Mouse (Mus musculus) CH12.LX (cell line): Measurements from ENCODE around the gene Bcas1. TPM values are rescaled to one million over a fixed set of nuclear protein-coding genes. Genes with fewer than 3 reads are reported as not detected.

Source experiments
- DNase-seq: peaks from one replicate; pipeline ENCODE4 v3.0.0-alpha.2; 2013; ENCODE audit errors: extremely low read depth
- H3K27ac ChIP-seq: 2 replicates; pipeline ENCODE4 v1.5.1; 2012; ENCODE audit warnings: low read depth, mild to moderate bottlenecking, control low read depth, moderate library complexity; ENCODE audit not compliant: insufficient read depth
- H3K27me3 ChIP-seq: replicated peaks from 2 replicates; pipeline ENCODE3; 2012; ENCODE audit warnings: inconsistent platforms
- H3K36me3 ChIP-seq, 2 experiments: replicated peaks in 1 of 2; 2 replicates each; pipeline versions ENCODE3 to v1.6.1; 2012; ENCODE audit warnings: inconsistent platforms in 1 of 2, low read length in 1 of 2, mild to moderate bottlenecking in 1 of 2, mixed read lengths in 1 of 2, moderate library complexity in 1 of 2; ENCODE audit not compliant: control insufficient read depth in 1 of 2, insufficient read depth in 1 of 2
- H3K4me1 ChIP-seq, 2 experiments: 2 replicates each; pipeline ENCODE4 v1.6.1; 2012; ENCODE audit warnings: inconsistent platforms in 1 of 2, moderate library complexity in 1 of 2; ENCODE audit not compliant: insufficient read depth in 2 of 2, control insufficient read depth in 1 of 2
- H3K4me2 ChIP-seq: 2 replicates; pipeline ENCODE4 v1.6.1; 2012; ENCODE audit warnings: low read depth, mild to moderate bottlenecking, control low read depth; ENCODE audit not compliant: poor library complexity, insufficient read depth, severe bottlenecking
- H3K4me3 ChIP-seq, 3 experiments: fragments of 150-350 bp in 1 of 3; sonication (generic) in 1 of 3; replicated peaks in 1 of 3; 2 replicates each; pipeline versions ENCODE3 to v1.5.1; 2011 to 2012; ENCODE audit warnings: low read depth in 2 of 3, low read length in 2 of 3, mild to moderate bottlenecking in 2 of 3, moderate library complexity in 2 of 3, control low read depth in 1 of 3, improper control_type of control experiment in 1 of 3, inconsistent platforms in 1 of 3, mixed read lengths in 1 of 3; ENCODE audit not compliant: poor library complexity in 1 of 3
- H3K79me2 ChIP-seq: replicated peaks from 2 replicates; pipeline ENCODE4 v1.6.1; 2012; ENCODE audit warnings: mild to moderate bottlenecking, moderate library complexity; ENCODE audit not compliant: control insufficient read depth, poor library complexity, insufficient read depth, severe bottlenecking; ENCODE audit errors: extremely low read depth
- H3K9ac ChIP-seq: 2 replicates; pipeline ENCODE4 v1.6.1; 2012; ENCODE audit warnings: low read depth, mild to moderate bottlenecking, control low read depth, moderate library complexity; ENCODE audit not compliant: insufficient read depth
- H3K9me3 ChIP-seq: replicated peaks from 2 replicates; pipeline ENCODE3; 2012; ENCODE audit warnings: low read length, inconsistent platforms, mixed read lengths
- CHD1 ChIP-seq: IDR thresholded peaks from 2 replicates; pipeline ENCODE4 v1.6.1; 2012; ENCODE audit warnings: low read depth, low read length, improper control_type of control experiment, inconsistent platforms
- CHD2 ChIP-seq: IDR thresholded peaks from 2 replicates; pipeline ENCODE4 v1.6.1; 2011; ENCODE audit warnings: low read length, improper control_type of control experiment
- CTCF ChIP-seq, 2 experiments: IDR thresholded peaks in 1 of 2; conservative IDR thresholded peaks in 1 of 2; 2 replicates each; pipeline ENCODE4 v1.5.1; 2011 to 2012; ENCODE audit warnings: low read depth in 2 of 2, low read length in 2 of 2, improper control_type of control experiment in 1 of 2, inconsistent platforms in 1 of 2, mild to moderate bottlenecking in 1 of 2, moderate library complexity in 1 of 2
- E2F4 ChIP-seq: IDR thresholded peaks from 2 replicates; pipeline ENCODE4 v1.6.1; 2011; ENCODE audit warnings: low read depth, low read length, improper control_type of control experiment; ENCODE audit not compliant: insufficient replicate concordance
- ELF1 ChIP-seq: IDR thresholded peaks from 2 replicates; pipeline ENCODE4 v1.6.1; 2014; ENCODE audit warnings: low read depth, mild to moderate bottlenecking, inconsistent platforms, low read length, improper control_type of control experiment
- EP300 ChIP-seq: IDR thresholded peaks from 2 replicates; pipeline ENCODE4 v1.6.1; 2011; ENCODE audit warnings: low read length, improper control_type of control experiment
- ETS1 ChIP-seq: conservative IDR thresholded peaks from 2 replicates; pipeline ENCODE4 v1.6.1; 2012; ENCODE audit warnings: low read depth, mild to moderate bottlenecking, inconsistent platforms, low read length, improper control_type of control experiment, moderate library complexity
- HCFC1 ChIP-seq: IDR thresholded peaks from 2 replicates; pipeline ENCODE4 v1.6.1; 2012; ENCODE audit warnings: low read depth, mild to moderate bottlenecking, inconsistent platforms, low read length, improper control_type of control experiment
- IRF4 ChIP-seq: IDR thresholded peaks from 2 replicates; pipeline ENCODE4 v1.6.1; 2014; ENCODE audit warnings: low read depth, mild to moderate bottlenecking, inconsistent platforms, low read length, improper control_type of control experiment
- JUN ChIP-seq: IDR thresholded peaks from 2 replicates; pipeline ENCODE4 v1.6.1; 2011; ENCODE audit warnings: low read depth, mild to moderate bottlenecking, low read length, improper control_type of control experiment, moderate library complexity; ENCODE audit not compliant: insufficient read depth
- MAFK ChIP-seq: IDR thresholded peaks from 2 replicates; pipeline ENCODE4 v1.6.1; 2011; ENCODE audit warnings: low read length, improper control_type of control experiment; ENCODE audit not compliant: insufficient replicate concordance
- MAX ChIP-seq: IDR thresholded peaks from 2 replicates; pipeline ENCODE4 v1.6.1; 2011; ENCODE audit warnings: low read length, improper control_type of control experiment
- MAZ ChIP-seq: IDR thresholded peaks from 2 replicates; pipeline ENCODE4 v1.6.1; 2012; ENCODE audit warnings: low read depth, mild to moderate bottlenecking, inconsistent platforms, low read length, improper control_type of control experiment, moderate library complexity
- MEF2A ChIP-seq: IDR thresholded peaks from 2 replicates; pipeline ENCODE4 v1.6.1; 2014; ENCODE audit warnings: low read depth, mild to moderate bottlenecking, inconsistent platforms, low read length, improper control_type of control experiment, borderline replicate concordance
- MXI1 ChIP-seq: IDR thresholded peaks from 2 replicates; pipeline ENCODE4 v1.6.1; 2011; ENCODE audit warnings: mild to moderate bottlenecking, low read depth, low read length, improper control_type of control experiment
- MYC ChIP-seq: IDR thresholded peaks from 2 replicates; pipeline ENCODE4 v1.6.1; 2011; ENCODE audit warnings: low read depth, mild to moderate bottlenecking, improper control_type of control experiment, low read length
- NRF1 ChIP-seq: IDR thresholded peaks from 2 replicates; pipeline ENCODE4 v1.6.1; 2014; ENCODE audit warnings: low read depth, mild to moderate bottlenecking, inconsistent platforms, low read length, improper control_type of control experiment, moderate library complexity
- PAX5 ChIP-seq: IDR thresholded peaks from 2 replicates; pipeline ENCODE4 v1.6.1; 2012; ENCODE audit warnings: low read length, inconsistent platforms, mixed read lengths
- RAD21 ChIP-seq: IDR thresholded peaks from 2 replicates; pipeline ENCODE4 v1.6.1; 2011; ENCODE audit warnings: low read depth, mild to moderate bottlenecking, low read length, improper control_type of control experiment, moderate library complexity
- SMC3 ChIP-seq: IDR thresholded peaks from 2 replicates; pipeline ENCODE4 v1.6.1; 2011; ENCODE audit warnings: low read depth, low read length, improper control_type of control experiment
- USF1 ChIP-seq: IDR thresholded peaks from 2 replicates; pipeline ENCODE4 v1.6.1; 2014; ENCODE audit warnings: low read depth, mild to moderate bottlenecking, inconsistent platforms, low read length, improper control_type of control experiment
- USF2 ChIP-seq: conservative IDR thresholded peaks from 2 replicates; pipeline ENCODE4 v1.6.1; 2011; ENCODE audit warnings: low read depth, low read length, improper control_type of control experiment
- ZC3H11A ChIP-seq: IDR thresholded peaks from 2 replicates; pipeline ENCODE4 v1.6.1; 2012; ENCODE audit warnings: low read depth, mild to moderate bottlenecking, inconsistent platforms, low read length, improper control_type of control experiment
- ZKSCAN1 ChIP-seq: IDR thresholded peaks from 2 replicates; pipeline ENCODE4 v1.6.1; 2012; ENCODE audit warnings: low read depth, inconsistent platforms, low read length, improper control_type of control experiment, borderline replicate concordance
- ZMIZ1 ChIP-seq: IDR thresholded peaks from 2 replicates; pipeline ENCODE4 v1.6.1; 2012; ENCODE audit warnings: low read depth, mild to moderate bottlenecking, inconsistent platforms, low read length, improper control_type of control experiment
- ZNF384 ChIP-seq: IDR thresholded peaks from 2 replicates; pipeline ENCODE4 v1.6.1; 2012; ENCODE audit warnings: low read depth, low read length, improper control_type of control experiment, inconsistent platforms
- dilution Hi-C: fragments of 300-500 bp; cut with MboI; formaldehyde crosslinking; loops from 2 replicates; pipeline ENCODE4 v1.14.3; 2020; ENCODE audit warnings: low sequenced_read_pairs; ENCODE audit not compliant: extremely low pct_unique_long_range_greater_than_20kb, extremely low pct_ligation_motif_present
- in situ Hi-C: fragments of 300-500 bp; cut with MboI; formaldehyde crosslinking; loops from 3 replicates; pipeline ENCODE4 v1.14.3; 2019; ENCODE audit warnings: low sequenced_read_pairs, low pct_ligation_motif_present, low pct_unique_long_range_greater_than_20kb, mixed read lengths
- polyA plus RNA-seq: library from polyadenylated mRNA; unstranded; fragments of >175 nt; gene quantifications from 2 replicates; pipeline ENCODE4 v1.2.1, GENCODE M21; 2012; ENCODE audit warnings: low read depth; ENCODE audit not compliant: insufficient read length
- total RNA-seq, 2 experiments: library from RNA; depleted of rRNA; stranded (reverse); fragments of 300-350 nt in 1 of 2; fragments of >200 nt in 1 of 2; gene quantifications; 2 replicates each; pipeline ENCODE4 v1.2.3; 2012 to 2014

Gene Bcas1
- total and polyA plus RNA-seq, 3 experiments, result 0.17 TPM; not detected in 2

DNA sequence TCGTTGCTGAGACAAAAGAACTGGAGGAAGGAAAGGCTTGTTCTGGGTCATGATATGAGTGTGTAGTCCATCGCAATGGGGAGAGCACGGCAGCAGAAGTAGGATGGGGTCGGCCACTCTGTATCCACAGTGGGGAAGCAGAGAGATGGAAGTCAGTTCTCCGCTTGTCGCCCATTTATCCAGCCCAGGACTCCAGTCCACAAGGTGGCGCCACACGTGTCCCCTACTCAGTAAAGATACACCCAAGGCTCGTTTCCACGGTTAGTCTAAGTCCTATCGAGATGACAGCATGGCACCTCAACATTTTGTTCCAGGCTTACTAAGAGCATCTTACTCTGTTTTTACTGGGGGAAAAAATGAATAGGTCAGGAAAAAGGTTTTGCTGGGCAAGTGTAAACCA, 48.6 kb upstream of the Bcas1 start:
- Histone ChIP-seq H3K79me2 (no peaks in the 10 kb centered on the region), H3K27me3 (peaks cover 50% of the 10 kb centered on the region), H3K4me1 (no peaks in the 10 kb centered on the region), H3K9me3 (peaks cover 4% of the 10 kb centered on the region), H3K27ac (no peak overlapping the region), H3K4me3 (no peak overlapping the region), H3K36me3 (no peaks in the 10 kb centered on the region), H3K4me2 (no peak overlapping the region), H3K9ac (no peak overlapping the region)
- in situ Hi-C loops, result no loop called here
- TF ChIP-seq RAD21 (peak; percentile 6), MEF2A (no peak), CHD2 (no peak), SMC3 (peak; percentile 63), MXI1 (no peak), EP300 (no peak), CTCF (conservative IDR thresholded peaks at IDR 0.05 in 1 of 2, IDR thresholded peaks at IDR 0.05 in 1 of 2; ENCODE audit: low read depth in 2 of 2, low read length in 2 of 2) (peak in 1 of 2 experiments; percentile 59; a peak in 3 of 4 replicates), E2F4 (no peak)
- peak; percentile 8 for DNase-seq
- dilution Hi-C loops, result no loop called here

DNA sequence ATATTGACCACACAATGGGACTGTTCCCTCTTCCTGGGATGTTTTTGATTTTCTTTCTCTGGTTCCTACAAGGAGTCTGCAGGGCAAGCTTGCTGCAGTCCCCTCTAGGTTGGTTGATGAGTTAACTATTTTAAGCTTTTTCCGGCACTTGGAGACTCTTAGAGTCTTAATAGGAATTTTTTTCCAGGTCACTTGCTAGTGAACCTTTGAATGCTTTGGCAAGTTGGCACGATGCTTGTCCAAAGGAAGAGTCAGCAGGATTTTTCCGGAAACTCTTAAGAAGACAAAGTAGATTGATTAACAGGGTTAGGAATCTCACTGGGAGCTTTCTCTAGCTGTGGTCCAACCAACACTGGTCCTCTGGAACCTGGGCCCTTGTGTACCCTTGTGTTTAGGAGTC, 47.5 kb upstream of the Bcas1 start:
- dilution Hi-C loops (no loop called here), in situ Hi-C loops (no loop called here)
- Histone ChIP-seq H3K9me3 (peaks cover 4% of the 10 kb centered on the region), H3K9ac (no peak overlapping the region), H3K4me1 (no peaks in the 10 kb centered on the region), H3K4me3 (no peak overlapping the region), H3K27ac (no peak overlapping the region), H3K27me3 (peaks cover 52% of the 10 kb centered on the region), H3K79me2 (no peaks in the 10 kb centered on the region), H3K4me2 (no peak overlapping the region), H3K36me3 (no peaks in the 10 kb centered on the region)
- DNase-seq, result no peak
- TF ChIP-seq ZNF384 (no peak), MAFK (no peak), MEF2A (no peak), USF1 (no peak), ELF1 (no peak), MAZ (no peak), E2F4 (no peak), USF2 (no peak), JUN (no peak)

DNA sequence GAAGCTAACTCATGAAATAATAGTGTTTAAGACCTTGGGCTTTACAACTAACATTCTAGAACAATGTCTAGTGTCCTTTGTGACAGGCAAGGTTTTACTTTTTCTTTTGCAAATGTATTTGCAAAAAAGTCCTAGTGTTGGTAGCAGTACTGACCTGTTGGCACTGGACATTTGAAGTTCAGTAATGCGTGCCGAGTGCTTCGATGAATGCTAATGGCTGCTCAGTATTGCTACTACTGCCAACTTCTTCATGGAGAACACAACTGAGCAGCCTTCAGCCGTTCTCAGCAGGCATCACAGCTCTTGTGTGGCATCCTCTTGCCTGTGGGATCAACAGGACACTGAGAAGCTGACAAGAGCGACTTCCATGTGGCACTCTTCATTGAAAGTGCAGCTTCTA, 46.5 kb upstream of the Bcas1 start:
- no peak overlapping the region for H3K27ac ChIP-seq
- no peak overlapping the region for H3K4me2 ChIP-seq
- peaks cover 55% of the 10 kb centered on the region for H3K27me3 ChIP-seq
- in situ Hi-C loops (no loop called here), dilution Hi-C loops (no loop called here)
- H3K4me3 ChIP-seq, result no peak overlapping the region
- peaks cover 4% of the 10 kb centered on the region for H3K9me3 ChIP-seq
- H3K79me2 ChIP-seq, result no peaks in the 10 kb centered on the region
- no peak overlapping the region for H3K9ac ChIP-seq
- no peaks in the 10 kb centered on the region; a peak in 1 of 4 replicates for H3K4me1 ChIP-seq
- TF ChIP-seq CHD1 (no peak), CHD2 (no peak), PAX5 (no peak), ZMIZ1 (no peak), ZKSCAN1 (no peak), NRF1 (no peak), SMC3 (no peak), MAX (no peak), MXI1 (no peak), ETS1 (no peak), IRF4 (no peak), EP300 (no peak), MAZ (no peak), ELF1 (no peak), ZC3H11A (no peak), HCFC1 (no peak), MYC (no peak), JUN (no peak)
- H3K36me3 ChIP-seq, result no peaks in the 10 kb centered on the region
- DNase-seq, result no peak
